Mouse (Mus musculus) forebrain, embryonic 10.5 days (tissue): Measurements from ENCODE around the gene Rimkla. TPM values are rescaled to one million over a fixed set of nuclear protein-coding genes. Genes with fewer than 3 reads are reported as not detected.

Source experiments
- DNase-seq: peaks from one replicate; pipeline ENCODE4 v3.0.0-alpha.2; 2017; ENCODE audit warnings: low spot score; ENCODE audit errors: extremely low spot score
- H3K27ac ChIP-seq: fragments of 300-500 bp; sonication (generic); 2 replicates; pipeline ENCODE4 v1.5.1; 2016; ENCODE audit warnings: mild to moderate bottlenecking
- H3K27me3 ChIP-seq: fragments of 300-500 bp; sonication (generic); 2 replicates; pipeline ENCODE4 v1.6.1; 2016; ENCODE audit warnings: mild to moderate bottlenecking; ENCODE audit not compliant: poor library complexity, severe bottlenecking
- H3K36me3 ChIP-seq: fragments of 300-500 bp; sonication (generic); replicated peaks from 2 replicates; pipeline ENCODE4 v1.6.1; 2016; ENCODE audit warnings: mild to moderate bottlenecking, moderate library complexity
- H3K4me1 ChIP-seq: fragments of 300-500 bp; sonication (generic); 2 replicates; pipeline ENCODE4 v1.6.1; 2016
- H3K4me3 ChIP-seq: fragments of 300-500 bp; sonication (generic); 2 replicates; pipeline ENCODE4 v1.5.1; 2016; ENCODE audit warnings: mild to moderate bottlenecking, moderate library complexity
- H3K9me3 ChIP-seq: fragments of 300-500 bp; sonication (generic); 2 replicates; pipeline ENCODE4 v1.6.1; 2016; ENCODE audit warnings: mild to moderate bottlenecking, moderate library complexity
- WGBS: fragments of 180-500 bp; shearing (Covaris S2); methylation state at CpG from one replicate; pipeline ENCODE4 v1.1.7; 2016; 5-methylcytosine and 5-hydroxymethylcytosine counted together
- polyA plus RNA-seq: library from polyadenylated mRNA; unstranded; fragments of >200 nt; fragmentation: Nextera tagmentation; extraction: Ambion mirVana; gene quantifications from 2 replicates; pipeline ENCODE4 v1.2.1, GENCODE M21; 2016

Gene Rimkla
- polyA plus RNA-seq, 1 experiment from 2014 or later, result 3.1 TPM

DNA sequence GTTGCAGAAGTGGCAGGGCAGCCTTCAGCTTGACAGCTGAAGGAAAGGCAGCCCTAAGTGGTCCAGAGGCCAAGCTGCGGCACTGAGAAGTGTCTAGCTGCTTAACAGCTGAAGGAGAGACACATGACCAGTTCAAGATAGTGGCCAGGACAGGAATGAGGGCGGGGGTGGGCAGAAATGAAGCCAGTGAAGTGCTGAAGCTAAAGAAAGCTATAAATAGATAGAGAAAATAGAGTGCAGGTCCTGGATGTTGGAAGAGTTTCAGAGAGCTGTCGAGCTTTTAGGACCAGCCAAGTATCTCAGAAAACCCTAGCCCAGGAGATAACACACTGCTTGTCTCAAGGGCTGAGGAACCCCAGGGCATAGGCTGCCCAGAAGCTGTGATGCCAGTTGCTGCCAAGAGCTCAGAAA, 20.3 kb upstream of the Rimkla start:
- Histone ChIP-seq H3K9me3 (no peaks in the 10 kb centered on the region; the same call in 1 of the 2 replicates), H3K27me3 (no peaks in the 10 kb centered on the region), H3K36me3 (no peaks in the 10 kb centered on the region), H3K27ac (no peak overlapping the region), H3K4me1 (no peaks in the 10 kb centered on the region), H3K4me3 (no peak overlapping the region)
- 79% methylated on average over 3 of the region's 3 CpGs for WGBS
- no peak for DNase-seq

DNA sequence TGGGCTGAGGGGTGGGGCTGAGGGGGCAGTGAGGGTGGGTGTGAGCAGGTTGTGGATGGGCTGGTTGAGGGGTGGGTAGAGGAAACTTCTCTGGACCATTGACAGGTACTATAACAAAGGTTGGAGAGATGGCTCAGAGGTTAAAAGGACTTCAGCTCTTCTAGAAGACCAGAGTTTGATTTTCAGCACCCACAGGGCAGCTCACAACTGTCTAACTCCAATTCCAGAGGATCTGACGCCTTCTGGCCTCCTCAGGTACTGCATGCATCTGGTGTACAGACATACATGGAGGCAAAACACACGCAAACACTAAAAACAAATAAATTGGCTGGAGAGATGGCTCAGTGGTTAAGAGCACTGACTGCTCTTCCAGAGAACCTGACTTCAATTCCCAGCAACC, 19.2 kb upstream of the Rimkla start:
- no peaks in the 10 kb centered on the region for H3K36me3 ChIP-seq
- no peak for DNase-seq
- H3K4me3 ChIP-seq, result no peak overlapping the region
- H3K27ac ChIP-seq, result no peak overlapping the region
- no peaks in the 10 kb centered on the region for H3K27me3 ChIP-seq
- WGBS, result 61% methylated on average over 2 of the region's 2 CpGs
- H3K4me1 ChIP-seq, result no peaks in the 10 kb centered on the region
- no peaks in the 10 kb centered on the region; the same call in 1 of the 2 replicates for H3K9me3 ChIP-seq

DNA sequence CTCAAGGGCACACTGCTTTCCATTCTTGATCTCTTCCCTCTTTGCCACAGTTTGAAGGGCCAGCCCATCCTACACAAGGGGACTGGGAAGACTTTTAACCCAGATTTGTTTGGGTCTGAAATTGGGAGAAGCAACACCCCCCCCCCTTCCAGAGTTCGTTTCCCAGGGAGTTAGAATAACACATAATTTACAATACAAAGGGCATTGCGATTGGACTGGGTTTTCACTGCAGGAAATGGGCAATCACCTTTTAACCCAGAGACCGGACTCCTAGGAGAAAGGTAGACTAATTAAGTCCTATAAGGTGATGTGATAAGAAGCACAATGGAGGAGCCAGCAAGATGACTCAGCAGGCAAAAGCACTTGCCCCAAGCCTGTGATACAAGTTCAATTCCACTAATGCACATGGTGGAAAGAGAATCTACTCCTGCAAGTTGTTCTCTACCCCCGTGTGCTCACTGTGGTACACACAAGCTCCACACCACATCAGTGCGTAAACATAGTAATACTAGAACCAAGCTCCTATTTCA, 6.0 kb upstream of the Rimkla start:
- no peak for DNase-seq
- whole genome bisulfite sequencing, result 64% methylated on average over 5 of the region's 5 CpGs
- Histone ChIP-seq H3K36me3 (no peaks in the 10 kb centered on the region), H3K27ac (no peak overlapping the region), H3K9me3 (no peaks in the 10 kb centered on the region), H3K4me3 (no peak overlapping the region), H3K4me1 (no peaks in the 10 kb centered on the region), H3K27me3 (peaks cover 31% of the 10 kb centered on the region)

DNA sequence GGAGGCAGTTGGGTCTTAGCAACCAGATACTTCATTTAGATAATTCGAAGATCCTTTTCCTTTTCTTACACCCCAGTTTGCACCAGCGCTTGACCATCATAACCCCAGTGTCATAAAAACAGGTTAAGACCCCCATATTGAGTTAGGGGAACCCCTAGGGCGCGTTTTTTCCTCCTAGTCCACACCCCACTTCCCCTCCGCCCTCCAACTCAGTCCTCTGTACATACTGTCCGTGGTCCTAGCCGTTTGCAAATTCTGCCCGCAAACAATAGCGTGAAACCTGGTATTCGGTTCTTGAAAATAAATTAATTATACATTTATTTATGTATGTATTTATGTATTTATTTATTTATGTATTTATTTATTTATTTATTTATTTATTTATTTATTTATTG, 502 bp upstream of the Rimkla start:
- peak overlapping the region; percentile 86 for H3K27ac ChIP-seq
- no peaks in the 10 kb centered on the region for H3K36me3 ChIP-seq
- no peak for DNase-seq
- 33% methylated on average over 10 of the region's 10 CpGs for WGBS
- H3K4me3 ChIP-seq, result peak overlapping the region; percentile 71
- H3K9me3 ChIP-seq, result peaks cover 2% of the 10 kb centered on the region; the same call in 1 of the 2 replicates
- peaks cover 58% of the 10 kb centered on the region for H3K27me3 ChIP-seq
- peaks cover 14% of the 10 kb centered on the region for H3K4me1 ChIP-seq

DNA sequence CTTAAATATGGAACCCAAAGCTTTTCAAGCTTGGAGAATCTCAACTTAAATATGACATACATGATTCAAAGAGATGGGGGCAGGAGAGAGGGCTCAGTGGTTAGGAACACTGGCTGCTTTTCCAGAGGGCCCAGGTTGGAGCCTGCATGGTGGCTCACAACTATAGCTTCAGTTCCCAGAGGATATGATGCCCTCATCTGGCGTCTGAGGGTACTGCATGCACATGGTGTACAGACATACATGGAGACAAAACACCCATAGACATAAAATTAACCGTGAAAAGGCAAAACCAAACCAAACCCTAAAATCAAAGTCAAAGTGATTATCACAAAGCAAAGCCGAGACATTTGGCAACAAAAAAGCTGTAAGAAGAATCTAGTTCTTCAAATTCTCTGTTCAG, 1.6 kb downstream of the Rimkla start:
- peaks cover 14% of the 10 kb centered on the region for H3K4me1 ChIP-seq

DNA sequence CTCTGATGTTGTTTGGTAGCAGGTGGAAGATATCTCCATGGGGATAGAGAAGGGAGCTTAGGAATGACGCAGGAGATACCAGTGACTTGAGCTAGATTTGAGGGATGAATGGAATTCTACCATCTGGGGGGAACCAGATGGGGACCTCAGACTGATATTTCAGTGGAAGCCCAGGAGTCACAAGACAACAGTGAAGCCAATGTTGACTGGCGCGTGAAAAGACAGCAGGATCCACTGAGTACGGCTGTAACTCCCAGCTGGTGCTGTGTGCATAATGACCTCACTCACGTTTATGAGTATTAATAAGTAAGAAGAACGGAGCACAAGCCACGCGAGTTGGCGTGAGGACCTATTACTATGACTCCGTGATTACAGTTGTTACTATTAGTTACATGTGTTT, 2.8 kb downstream of the Rimkla start:
- DNase-seq, result no peak
- WGBS, result 95% methylated on average over 10 of the region's 10 CpGs
- H3K27ac ChIP-seq, result no peak overlapping the region
- H3K27me3 ChIP-seq, result peaks cover 40% of the 10 kb centered on the region
- peaks cover 14% of the 10 kb centered on the region for H3K4me1 ChIP-seq
- H3K9me3 ChIP-seq, result peaks cover 2% of the 10 kb centered on the region; the same call in 1 of the 2 replicates
- no peak overlapping the region for H3K4me3 ChIP-seq
- no peaks in the 10 kb centered on the region for H3K36me3 ChIP-seq

More for the DNA sequence above, 1.6 kb downstream of the Rimkla start:
- H3K27ac ChIP-seq, result no peak overlapping the region
- 83% methylated on average over 3 of the region's 3 CpGs for WGBS
- no peak overlapping the region for H3K4me3 ChIP-seq
- DNase-seq, result no peak
- peaks cover 52% of the 10 kb centered on the region for H3K27me3 ChIP-seq
- H3K9me3 ChIP-seq, result peaks cover 2% of the 10 kb centered on the region; the same call in 1 of the 2 replicates
- H3K36me3 ChIP-seq, result no peaks in the 10 kb centered on the region

DNA sequence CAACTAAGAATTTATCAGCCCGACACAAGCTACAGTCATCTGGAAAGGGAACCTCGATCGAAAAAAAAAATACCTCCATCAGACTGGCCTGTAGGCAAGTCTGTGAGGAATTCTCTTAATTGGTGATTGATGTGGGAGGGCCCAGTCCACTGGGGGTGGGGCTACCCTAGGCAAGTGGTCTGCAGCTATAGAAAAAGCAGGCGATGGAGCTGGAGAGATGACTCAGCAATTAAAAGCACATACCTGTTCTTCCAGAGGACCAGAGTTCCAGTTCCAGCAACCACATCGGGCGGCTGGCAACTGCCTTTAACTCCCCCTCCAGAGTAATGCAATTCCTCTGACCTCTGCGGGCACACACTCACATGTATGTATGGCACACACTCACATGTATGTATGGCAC, 7.5 kb downstream of the Rimkla start:
- Histone ChIP-seq H3K27ac (no peak overlapping the region), H3K36me3 (no peaks in the 10 kb centered on the region), H3K27me3 (no peaks in the 10 kb centered on the region), H3K9me3 (no peaks in the 10 kb centered on the region), H3K4me3 (no peak overlapping the region), H3K4me1 (no peaks in the 10 kb centered on the region)
- no peak for DNase-seq
- whole genome bisulfite sequencing, result 80% methylated on average over 7 of the region's 7 CpGs

DNA sequence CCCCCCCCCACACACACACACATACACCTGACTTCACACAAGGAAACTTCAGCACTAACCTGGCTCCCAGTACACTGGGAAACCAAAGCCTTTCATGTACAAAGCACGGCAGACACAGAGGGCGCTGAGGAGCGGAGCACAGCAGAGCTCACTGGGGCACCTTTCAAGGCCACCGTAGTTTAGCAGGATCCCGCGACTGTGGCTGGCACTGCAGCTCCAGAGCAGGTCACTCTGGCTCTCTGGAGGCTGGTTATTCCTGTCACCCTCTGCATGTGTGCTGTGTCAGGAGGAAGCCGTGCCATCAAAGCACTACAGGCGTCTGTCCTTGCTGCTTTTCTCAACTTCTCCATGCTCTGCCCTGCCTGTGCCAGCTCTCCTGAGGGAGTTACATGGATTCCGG, 9.4 kb downstream of the Rimkla start:
- 66% methylated on average over 9 of the region's 9 CpGs for WGBS
- Histone ChIP-seq H3K4me3 (no peak overlapping the region), H3K36me3 (no peaks in the 10 kb centered on the region), H3K9me3 (no peaks in the 10 kb centered on the region), H3K4me1 (no peaks in the 10 kb centered on the region), H3K27me3 (no peaks in the 10 kb centered on the region), H3K27ac (no peak overlapping the region)
- no peak for DNase-seq

DNA sequence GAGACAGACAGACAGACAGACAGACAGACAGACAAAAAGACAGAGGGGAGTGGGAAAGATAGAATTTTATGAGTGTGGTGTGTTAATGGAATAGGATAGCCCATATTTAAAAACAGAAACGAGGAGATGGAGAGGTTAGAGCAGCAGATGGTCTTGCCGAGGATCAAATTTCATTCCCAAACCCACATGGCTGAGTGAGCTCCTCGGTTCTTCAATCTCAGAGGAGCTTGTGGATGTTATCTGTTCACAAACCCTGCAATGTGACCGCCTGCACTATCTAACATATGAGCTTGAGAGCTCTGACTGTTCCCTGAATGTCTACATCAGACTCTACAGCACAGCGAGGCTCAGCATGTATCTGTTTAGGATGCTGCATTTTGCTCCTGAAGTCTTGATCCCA, 19.3 kb downstream of the Rimkla start:
- 69% methylated on average over 5 of the region's 5 CpGs for WGBS
- no peak overlapping the region for H3K4me3 ChIP-seq
- DNase-seq, result no peak
- no peaks in the 10 kb centered on the region for H3K9me3 ChIP-seq
- H3K27me3 ChIP-seq, result no peaks in the 10 kb centered on the region
- H3K36me3 ChIP-seq, result no peaks in the 10 kb centered on the region
- no peaks in the 10 kb centered on the region for H3K4me1 ChIP-seq
- no peak overlapping the region for H3K27ac ChIP-seq

DNA sequence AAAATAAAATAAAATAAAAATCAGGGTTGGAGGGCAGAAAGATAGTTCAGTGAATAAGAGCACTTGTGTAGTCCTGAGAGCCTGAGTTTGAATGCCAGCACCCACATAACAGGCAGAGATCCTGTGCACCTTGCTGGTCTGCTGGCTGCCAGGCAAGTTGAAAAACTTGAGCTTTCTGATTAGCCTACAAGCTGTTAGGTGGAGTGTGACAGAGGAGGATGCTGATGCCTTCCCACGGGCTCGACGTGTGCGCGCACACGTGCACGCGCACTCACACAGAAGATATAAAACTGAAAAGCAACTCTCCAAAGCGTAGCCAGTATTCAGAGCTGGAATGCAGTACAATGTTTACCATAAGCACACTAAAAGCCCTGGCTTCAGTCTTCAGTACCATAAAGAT, 19.9 kb downstream of the Rimkla start:
- no peaks in the 10 kb centered on the region for H3K4me1 ChIP-seq
- no peak for DNase-seq
- no peak overlapping the region for H3K27ac ChIP-seq
- H3K4me3 ChIP-seq, result no peak overlapping the region
- no peaks in the 10 kb centered on the region for H3K36me3 ChIP-seq
- WGBS, result 95% methylated on average over 9 of the region's 9 CpGs
- no peaks in the 10 kb centered on the region for H3K27me3 ChIP-seq
- no peaks in the 10 kb centered on the region for H3K9me3 ChIP-seq

DNA sequence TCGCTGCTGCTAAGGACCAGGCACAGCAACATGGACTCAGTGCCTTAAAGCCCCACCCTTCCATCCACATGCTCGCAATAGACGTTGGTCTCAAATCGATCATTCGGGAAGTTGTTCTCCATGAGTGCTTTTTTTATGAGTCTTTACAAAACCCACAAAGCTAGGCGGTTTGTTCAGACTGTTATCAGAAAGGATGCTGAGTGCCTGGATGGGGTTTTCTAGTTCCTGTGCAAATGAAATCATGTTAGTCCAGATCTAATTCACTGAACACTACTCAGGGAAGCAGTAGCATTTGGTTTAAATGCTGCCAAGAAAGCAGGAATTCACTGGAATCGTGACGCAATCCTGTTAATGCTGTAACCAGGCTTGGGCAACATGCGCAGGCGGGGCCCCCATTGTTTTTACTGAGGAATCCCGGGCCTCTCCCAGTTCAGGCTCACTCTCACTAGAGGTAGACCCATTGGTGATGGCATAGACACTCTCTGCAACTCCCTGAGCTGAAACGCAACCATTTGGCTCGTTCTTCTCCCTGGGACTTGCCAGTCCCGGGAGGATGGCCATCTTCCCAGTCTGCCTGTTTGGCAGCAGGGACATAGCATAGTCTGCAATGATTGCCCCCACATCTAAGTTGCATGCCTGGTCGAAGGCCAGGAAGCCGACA, 24.6 kb downstream of the Rimkla start:
- WGBS, result 93% methylated on average over 16 of the region's 16 CpGs
- Histone ChIP-seq H3K27ac (no peak overlapping the region), H3K4me3 (no peak overlapping the region), H3K36me3 (no peaks in the 10 kb centered on the region), H3K9me3 (no peaks in the 10 kb centered on the region), H3K27me3 (no peaks in the 10 kb centered on the region), H3K4me1 (no peaks in the 10 kb centered on the region)
- no peak for DNase-seq

DNA sequence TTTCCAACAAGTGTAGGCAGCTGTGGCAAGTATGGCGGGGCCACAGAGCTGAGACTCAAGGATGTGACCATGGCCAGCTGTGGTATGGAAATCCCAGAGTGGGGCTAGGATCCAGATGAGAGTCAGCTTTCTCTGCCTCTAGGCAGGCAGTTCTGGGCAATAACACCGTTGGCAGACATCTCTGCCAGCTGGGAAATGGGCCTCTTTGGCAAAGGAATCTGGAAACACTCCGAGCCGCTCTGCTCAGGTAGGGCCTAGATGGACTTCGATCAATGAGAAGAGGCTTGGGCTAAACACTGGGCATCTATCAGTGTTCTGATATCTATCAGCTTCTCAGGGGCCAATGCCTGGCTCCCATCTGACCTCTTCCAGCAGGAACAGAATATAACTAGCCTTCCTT, 26.6 kb downstream of the Rimkla start:
- Histone ChIP-seq H3K4me3 (no peak overlapping the region), H3K27me3 (no peaks in the 10 kb centered on the region), H3K9me3 (no peaks in the 10 kb centered on the region), H3K4me1 (no peaks in the 10 kb centered on the region), H3K36me3 (no peaks in the 10 kb centered on the region), H3K27ac (no peak overlapping the region)
- no peak for DNase-seq
- WGBS, result 94% methylated on average over 5 of the region's 5 CpGs

DNA sequence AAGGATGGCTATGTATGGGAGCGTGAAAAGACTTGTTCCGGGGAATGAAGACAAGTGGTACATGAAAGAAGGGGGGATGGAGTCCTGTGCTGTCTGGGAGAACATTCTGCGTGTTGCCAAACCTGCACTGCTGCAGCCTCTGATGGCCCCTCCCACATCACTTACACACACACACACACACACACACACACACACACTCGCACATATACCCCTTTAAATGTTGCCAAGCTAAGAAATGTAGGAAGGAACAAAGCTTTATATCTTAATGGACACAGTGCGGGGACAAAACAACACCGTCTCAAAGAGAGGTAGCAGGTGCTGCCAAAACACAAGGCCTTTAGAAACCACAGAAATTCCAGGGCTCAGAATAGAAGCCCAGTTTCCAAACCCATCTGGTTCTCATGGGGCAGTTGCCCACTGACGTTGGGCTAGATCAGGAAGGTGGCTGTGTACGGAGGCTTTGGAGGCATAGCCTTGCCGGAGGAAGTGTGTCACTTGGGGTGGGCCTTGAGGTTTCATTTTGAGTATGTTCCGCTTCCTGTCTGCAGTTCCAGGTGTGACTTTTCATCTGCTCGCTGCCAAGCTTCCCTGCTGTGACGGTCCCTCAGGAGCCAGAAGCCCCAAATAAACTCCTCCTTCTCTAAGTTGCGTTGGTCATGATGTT, 28.5 kb downstream of the Rimkla start:
- Histone ChIP-seq H3K4me1 (no peaks in the 10 kb centered on the region), H3K27ac (no peak overlapping the region), H3K9me3 (no peaks in the 10 kb centered on the region), H3K27me3 (no peaks in the 10 kb centered on the region), H3K4me3 (no peak overlapping the region), H3K36me3 (no peaks in the 10 kb centered on the region)
- 87% methylated on average over 13 of the region's 13 CpGs for WGBS
- no peak for DNase-seq
